Mouse (Mus musculus) right cerebral cortex, postnatal 14 days (tissue): ENCODE measurements around the gene Dus1l.
"Not testable (repeated sequence)": the region's sequence is repeated elsewhere in the genome, so short reads cannot be mapped to it uniquely, and the experiment has no call there.

Source experiments
- DNase-seq: peaks from one replicate; pipeline ENCODE4 v3.0.0; 2022

Dus1l gene

GRCm38 (mm10) chr11:120818251-120818650 is 22.0 kb upstream of the Dus1l start:
- no peak for DNase-seq

- DNase-seq: no peak
Measured at GRCm38 (mm10) chr11:120817358-120817757, 21.2 kb upstream of the Dus1l start.

DNA sequence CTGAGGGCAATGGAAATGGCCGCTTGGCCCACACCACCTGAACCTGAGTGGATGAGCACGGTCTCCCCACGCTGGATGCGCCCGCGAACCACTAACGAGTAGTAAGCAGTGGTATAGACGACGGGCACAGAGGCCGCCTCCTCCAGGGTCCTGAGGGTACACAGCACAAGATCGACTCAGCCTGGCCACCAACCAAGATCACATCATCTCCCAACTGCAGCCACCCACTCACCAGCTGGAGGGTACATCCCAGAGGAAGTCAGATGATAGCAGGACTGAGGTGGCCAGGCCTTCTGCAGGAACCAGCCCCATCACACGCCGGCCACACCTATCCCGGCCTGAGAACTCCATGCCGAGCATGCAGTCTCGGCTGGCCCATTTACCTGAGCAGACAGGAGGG is 15.9 kb upstream of the Dus1l start:
- DNase-seq: no peak

DNA sequence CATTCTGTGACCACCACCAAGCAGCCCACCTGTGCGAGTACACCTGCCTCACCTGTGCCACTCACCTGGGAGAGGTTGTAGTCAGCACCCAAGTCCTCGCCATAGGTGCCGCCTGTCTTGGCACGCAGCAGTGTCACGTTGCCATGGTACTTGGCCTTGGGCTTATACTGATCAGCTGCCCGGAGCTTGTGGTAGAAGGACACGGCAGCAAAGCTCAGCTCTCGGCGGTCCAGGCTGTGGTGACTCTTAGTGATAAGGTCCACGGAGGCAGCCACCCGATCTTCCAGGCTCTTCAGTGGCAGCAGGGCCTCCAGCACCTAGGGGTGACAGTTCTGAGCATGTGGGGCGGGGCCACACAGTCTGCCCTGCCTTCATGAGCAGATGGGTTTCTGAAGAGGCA is 11.8 kb upstream of the Dus1l start:
- no peak for DNase-seq

DNA sequence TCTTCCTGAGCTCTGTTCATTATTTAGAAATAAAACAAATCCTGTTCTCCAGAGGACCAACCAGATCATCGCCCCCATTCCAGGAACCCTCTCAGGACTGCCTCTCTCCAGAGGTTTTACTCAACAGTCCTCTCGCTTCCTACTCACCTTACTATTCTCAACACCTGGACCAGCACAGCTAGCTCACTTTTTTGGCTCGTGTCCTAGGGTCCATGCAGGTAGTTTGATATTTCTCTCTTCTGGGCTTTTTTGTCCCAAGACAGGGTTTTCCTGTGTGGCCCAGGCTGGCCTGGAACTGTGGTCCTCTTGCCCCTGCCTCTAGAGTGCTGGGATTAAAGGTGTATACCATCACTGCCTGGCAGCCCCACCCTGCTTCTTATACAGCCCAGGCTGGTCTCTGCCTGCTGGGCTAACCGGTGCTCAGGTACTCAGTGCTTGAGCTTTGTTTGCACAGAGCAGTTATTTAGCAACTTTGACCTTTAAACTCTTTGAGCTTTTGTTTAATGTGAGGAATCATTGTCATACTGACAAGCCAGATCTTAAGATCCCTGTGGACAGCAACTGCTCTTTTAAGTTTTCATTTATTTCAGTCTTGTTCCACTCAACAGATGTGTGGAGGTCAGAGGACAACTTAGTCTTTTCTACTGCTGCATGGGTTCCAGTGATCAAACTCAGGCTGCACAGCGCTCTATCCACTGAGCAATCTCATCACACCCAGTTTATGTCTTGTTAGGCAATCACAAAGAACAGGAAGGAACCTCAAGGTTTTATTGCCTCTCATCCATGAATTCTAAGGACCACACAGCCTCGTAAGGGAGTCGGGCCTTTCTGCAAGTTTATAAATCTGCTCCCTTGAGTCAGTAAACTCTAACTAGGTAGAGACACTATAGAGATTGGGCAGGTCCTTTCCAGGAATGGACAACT is 9.4 kb upstream of the Dus1l start:
- DNase-seq: no peak

DNA sequence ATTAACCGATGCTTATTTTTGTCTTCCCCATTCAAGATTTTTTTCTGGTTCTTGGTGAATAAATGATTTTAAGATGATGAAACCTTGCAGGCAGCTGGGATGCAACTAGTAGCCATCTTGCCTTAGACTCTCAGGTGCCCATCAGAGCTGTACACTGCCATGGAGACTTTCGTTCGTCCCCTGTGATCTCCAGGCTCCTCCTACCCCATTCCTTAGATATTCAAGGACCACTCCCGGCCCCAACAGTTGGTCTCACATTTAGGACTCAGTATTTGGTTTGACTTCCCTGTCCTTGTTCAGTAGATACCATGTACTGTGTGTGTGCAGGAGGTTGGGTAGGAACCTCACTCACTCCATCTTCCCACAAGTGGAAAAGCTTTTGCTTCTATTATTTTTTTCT is 8.6 kb upstream of the Dus1l start:
- no peak for DNase-seq

DNA sequence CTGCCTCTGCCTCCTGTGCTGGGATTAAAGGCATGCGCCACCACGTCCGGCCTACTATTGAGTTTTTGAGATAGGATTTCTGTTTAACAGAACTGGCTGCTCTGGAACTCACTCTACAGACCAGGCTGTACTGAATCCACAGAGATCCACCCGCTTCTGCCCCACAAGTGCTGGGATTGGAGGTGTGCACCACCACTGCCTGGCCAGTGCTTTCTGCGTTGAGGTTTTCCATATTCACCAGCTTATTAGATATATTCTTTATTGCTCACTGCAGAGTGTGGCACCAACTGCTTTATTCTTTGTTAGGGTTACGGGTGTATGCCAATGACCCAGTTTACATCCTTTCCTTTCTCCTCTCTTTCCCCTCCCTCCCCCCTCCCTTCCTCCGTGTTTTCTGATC is 8.1 kb upstream of the Dus1l start:
- DNase-seq: no peak

- peak; percentile 86 for DNase-seq
Measured at GRCm38 (mm10) chr11:120800061-120800904, 4.1 kb upstream of the Dus1l start.

DNA sequence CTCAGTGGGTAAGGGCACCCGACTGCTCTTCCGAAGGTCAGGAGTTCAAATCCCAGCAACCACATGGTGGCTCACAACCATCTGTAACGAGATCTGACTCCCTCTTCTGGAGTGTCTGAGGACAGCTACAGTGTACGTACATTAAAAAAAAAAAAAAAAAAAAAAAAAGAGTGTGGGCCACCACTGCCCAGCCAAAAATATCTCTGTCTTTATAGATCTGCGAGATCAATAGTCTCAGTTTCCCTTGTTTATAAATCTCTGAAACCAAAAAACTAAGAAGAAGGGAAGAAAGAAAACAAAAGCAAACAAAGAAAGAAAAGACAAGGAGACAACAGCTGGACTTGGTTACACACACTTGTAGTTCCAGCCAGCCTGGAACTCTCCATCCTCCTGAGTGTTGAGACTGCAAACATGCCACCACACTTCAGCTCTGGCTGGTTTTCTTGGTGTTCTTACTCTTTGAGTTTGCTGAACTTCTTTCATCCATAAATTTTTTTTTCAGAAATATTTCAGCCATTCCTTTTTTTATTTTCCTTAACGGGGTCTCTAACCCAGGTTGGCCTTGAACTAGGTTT is 3.2 kb upstream of the Dus1l start:
- DNase-seq: no peak

DNA sequence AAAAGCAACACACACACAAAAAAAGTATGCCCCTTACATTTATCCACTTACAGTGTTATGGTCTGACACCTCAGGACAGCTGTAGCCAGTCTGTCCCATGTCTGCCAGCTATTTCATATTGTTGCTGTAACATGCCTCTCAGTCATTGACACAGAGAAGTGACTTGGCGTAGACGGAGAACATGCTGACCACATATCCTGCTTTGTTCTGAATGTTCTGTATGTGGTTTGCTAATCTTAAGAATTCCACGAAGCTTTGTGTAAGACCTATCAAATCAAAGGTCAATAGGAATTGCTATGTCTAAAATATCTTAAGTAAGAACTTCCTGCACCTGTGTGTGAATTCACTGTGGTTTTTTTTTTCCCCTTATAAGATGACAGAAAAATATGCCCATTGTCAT is 2.0 kb upstream of the Dus1l start:
- DNase-seq: no peak

DNA sequence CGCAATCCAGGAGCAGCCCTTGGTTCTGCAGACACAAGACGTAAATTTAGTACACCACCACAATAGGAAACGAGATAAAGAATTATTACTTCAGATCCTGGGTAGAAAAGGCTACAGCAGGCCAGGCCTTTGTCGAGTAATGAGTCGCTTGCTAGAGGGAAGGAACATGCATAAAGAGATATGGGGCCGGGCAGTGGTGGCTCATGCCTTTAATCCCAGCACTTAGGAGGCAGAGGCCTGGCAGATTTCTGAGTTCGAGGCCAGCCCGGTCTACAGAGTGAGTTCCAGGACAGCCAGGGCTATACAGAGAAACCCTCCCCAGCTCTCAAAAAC is 377 bp upstream of the Dus1l start:
- no peak for DNase-seq

- no peak for DNase-seq
Measured at GRCm38 (mm10) chr11:120792652-120793051, 3.6 kb downstream of the Dus1l start.

- DNase-seq: no peak
Measured at GRCm38 (mm10) chr11:120789810-120790209, 6.4 kb downstream of the Dus1l start.

DNA sequence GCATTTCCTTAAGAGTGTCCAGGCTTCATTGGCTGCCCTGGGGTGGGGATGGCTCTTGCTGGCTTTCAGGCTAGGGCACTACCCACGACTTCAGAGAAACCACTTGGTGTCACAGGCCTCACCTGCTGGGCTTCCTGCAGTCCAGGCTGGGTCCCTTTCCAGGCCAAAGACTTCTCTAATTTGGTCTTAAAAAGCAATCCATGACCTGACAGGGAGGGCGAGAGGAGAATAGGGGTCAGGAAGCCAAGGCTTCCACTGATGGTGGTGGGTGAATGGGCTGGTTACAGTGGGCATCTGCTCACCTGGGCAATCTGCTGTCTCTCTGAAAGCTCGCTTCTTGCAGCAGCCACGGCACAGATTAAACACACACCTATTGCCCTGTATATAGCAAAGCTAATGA is 6.8 kb downstream of the Dus1l start:
- DNase-seq: no peak

- DNase-seq: not testable (repeated sequence)
Measured at GRCm38 (mm10) chr11:120788460-120788859, 7.7 kb downstream of the Dus1l start.

DNA sequence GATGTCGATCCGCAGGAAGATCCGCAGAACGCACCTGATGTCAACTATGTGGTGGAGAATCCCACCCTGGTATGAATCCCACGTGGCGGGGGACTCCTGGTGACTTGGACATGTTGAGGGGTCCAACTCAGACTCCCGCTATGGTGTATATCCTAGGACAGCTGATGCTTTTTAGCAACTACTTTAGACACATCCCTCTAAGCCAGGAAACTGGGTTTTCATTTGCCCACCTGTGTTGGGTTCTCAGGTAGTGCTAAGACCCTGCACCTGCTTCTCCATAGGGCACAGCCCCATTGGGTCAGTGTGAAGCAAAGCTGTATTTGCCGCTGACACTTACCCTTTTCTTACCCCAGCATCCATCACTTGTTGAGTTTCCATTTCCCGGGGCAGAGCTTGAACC is 11.1 kb downstream of the Dus1l start:
- no peak for DNase-seq

DNA sequence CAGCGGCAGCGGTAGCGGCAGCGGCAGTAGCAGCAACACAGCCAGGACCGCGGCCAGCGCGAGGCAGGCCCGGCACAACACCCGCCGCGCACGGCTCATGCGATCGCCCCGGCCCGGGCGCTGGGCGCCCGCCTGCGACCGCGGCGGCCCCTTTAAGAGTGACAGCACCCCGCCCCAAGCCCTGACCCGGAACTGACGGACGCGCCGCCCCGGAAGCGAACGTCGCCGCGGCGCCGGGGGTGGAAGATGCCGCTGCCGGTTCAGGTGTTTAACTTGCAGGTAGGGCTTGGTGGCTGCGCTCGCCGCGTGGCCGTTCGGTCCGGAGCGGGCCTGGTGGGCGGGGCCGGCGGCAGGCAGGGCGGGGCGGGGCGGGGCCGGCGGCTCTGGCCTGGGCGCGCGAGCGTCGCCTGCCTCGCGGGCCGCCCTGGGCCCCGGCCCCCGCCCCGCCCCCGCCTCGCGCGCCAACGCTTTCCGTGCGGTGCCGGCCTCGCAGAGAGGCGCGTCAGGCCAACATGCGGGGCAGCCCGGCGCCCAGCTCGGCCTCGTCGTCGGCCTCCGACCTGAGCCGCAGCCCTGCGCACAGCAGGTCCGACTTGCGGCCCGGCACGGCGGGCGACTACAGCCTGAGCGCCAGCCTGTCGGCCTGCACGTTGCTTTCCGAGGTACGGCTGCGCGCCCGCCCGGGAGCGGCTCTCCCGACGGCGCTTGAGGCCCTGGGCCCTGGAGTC is 12.0 kb downstream of the Dus1l start, which contains the start of the genes Rfng and Gps1:
Gene Rfng (minus strand): TSS at position 144 of the 728 bp plus-strand sequence.
Gene Gps1 (plus strand): TSS at position 209 of the 728 bp plus-strand sequence.
- peak; percentile 83 for DNase-seq

GRCm38 (mm10) chr11:120783426-120784063 is 12.7 kb downstream of the Dus1l start:
- no peak for DNase-seq

- DNase-seq: not testable (repeated sequence)
Measured at GRCm38 (mm10) chr11:120781361-120781760, 14.8 kb downstream of the Dus1l start.

DNA sequence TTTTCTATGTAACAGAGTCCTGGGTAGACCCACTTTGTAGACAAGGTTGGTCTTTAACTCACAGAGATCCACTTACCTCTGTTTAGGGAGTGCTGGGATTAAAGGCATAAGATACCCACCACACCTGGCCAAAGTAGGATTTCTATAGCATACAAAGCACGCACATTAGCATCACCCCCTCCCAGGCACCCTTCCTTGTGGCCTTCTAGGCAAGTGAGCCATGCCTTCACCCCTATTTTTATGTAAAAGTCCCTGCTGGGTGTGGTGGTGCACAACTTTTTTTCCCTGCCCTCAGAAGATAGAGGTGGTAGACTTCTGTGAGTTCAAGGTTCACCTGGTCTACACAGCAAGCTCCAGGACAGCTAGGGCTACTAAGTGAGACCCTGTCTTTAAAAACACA is 16.3 kb downstream of the Dus1l start:
- DNase-seq: no peak

GRCm38 (mm10) chr11:120777123-120777522 is 19.1 kb downstream of the Dus1l start:
- no peak for DNase-seq

DNA sequence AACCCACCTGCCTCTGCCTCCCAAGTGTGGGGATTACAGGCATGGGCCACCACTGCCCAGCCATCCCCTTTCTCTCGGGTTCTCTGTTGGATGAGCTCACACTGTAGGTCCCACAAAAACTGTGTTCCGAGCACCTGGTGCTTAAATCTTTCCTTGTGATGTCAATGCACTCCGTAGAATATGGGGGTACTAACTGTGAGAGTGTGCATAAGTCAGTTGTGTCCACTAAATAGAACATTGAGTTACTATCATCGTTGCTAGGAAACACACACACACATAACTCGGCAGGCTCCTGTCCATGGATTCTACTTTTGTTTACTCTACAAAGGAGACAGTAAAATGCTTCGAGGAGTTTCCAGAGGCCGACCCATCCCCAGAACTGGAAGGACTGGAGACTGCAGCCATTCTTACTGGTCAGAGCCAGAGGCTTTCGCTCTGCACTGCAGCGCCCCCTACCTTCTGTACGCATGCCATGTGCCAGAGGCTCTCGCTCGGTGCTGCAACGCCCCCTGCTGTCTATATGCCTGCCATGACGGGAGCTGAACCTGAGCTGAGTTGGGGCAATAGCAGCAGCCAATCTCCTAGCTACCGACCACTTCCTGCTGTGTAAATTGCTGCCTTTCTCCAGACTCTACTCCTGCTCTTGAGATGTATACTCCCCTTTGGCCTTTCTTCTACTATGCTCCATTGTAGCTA is 20.3 kb downstream of the Dus1l start:
- peak; percentile 99 for DNase-seq
